Mouse (Mus musculus): ENCODE results near the gene Vmn1r85. TPM values are rescaled to one million over a fixed set of nuclear protein-coding genes. Genes with fewer than 3 reads are reported as not detected.

Gene Vmn1r85
- total RNA-seq, 2 experiments from 2014 or later = not detected

DNA sequence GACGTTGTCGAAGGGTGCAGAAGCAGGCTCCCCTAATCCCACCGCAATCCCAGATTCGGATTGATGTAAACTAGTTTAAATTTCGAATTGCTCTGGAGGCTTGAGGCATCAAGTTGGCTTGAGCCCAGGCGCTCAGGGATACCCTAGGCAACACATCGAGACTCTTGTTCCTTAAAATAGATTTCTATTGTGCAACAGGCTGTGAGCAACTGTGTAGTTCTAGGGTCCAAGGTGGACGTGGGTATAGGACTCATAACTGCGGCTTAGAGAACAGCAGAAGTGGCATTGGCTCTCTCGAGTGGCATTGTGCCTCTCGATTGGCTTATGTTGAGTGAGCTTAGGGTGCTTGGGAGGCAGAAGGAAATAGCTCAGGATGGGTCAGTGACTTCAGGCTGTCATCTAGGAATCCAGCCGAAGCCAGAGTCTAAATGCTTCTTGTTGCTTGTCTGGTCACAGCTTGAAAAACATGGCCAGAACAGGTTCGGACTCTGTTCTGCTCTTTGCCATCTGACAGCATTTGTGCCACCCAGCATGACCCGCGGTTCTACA lies 56.3 kb downstream of the Vmn1r85 start:
- DNase-seq (ENCODE audit: low spot score in 2 of 2) = no peak

DNA sequence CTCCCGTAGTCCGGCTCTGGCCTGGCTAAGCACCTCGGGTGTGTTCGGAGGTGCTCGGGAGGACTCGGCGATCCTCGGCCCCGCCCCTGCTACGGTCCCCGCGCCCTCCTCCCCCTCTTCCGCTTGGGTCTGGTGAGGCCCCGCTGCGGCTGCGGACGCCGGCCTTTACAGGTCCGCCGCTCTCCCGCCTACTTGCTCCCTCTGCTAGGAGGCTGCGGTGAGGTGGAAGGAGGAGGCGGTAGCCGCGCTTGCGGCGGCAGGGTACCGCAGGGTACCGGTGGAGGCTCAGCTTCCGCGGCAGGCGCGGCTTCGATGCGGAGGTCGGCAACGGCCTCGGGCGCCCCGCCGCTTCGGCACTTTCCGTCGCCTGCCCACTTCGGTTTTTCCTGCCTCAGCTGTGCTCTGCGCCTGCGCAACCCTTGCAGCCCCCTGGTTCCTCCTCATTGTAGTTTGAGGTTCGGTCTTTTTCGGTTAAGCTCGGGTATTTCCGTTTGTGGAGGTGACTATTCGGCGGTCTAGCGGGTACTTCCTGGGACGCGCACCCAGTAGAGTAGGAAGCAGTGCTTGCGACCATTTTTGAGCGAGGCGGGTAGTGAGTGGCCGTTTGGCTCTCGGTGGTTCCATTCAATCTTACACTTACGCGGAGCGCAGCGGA lies 56.9 kb downstream of the Vmn1r85 start, which contains the start of gene Ube2m:
Ube2m (minus strand) TSS at position 375 of the 655 bp plus-strand sequence.
- DNase-seq (ENCODE audit: low spot score in 2 of 2) = peak; percentile 100

DNA sequence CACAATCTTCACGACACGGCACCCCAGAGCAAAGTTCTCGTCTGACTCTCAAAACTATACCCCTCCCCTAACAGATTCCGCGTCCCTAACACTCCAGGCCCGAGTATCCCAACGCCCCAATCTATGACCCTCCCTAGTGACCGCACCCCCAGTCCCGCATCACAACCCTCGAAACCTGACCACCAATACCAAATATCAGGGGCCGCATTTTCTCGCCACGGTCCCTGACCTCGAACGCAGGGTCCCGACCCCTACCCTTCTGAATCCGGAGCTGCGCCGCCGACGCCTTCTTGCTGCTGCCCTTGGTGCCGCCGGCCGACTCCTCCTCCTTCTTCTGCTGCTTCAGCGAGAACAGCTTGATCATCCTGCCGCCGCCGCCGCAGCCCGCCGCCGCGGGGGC lies 57.6 kb downstream of the Vmn1r85 start:
- no peak for DNase-seq (ENCODE audit: low spot score in 2 of 2)

DNA sequence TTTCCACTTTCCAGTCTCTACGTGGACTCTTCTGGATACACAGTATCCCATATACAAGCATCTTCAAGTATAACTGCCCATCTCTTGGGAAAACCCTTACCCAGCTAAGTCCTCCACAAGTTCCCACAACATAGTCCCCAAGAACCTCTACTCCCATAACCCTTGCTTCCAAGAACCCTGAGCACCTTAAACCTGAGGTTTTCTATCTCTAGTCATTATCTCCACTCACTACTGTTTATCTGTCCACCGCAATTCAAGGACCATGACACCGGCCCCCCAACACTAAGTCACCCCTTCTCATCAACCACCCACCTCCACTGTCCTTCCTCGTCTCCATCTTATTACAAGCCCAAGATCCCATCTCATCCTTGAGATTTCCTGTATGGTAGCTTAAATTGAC lies 58.2 kb downstream of the Vmn1r85 start:
- no peak for DNase-seq (ENCODE audit: low spot score in 2 of 2)

DNA sequence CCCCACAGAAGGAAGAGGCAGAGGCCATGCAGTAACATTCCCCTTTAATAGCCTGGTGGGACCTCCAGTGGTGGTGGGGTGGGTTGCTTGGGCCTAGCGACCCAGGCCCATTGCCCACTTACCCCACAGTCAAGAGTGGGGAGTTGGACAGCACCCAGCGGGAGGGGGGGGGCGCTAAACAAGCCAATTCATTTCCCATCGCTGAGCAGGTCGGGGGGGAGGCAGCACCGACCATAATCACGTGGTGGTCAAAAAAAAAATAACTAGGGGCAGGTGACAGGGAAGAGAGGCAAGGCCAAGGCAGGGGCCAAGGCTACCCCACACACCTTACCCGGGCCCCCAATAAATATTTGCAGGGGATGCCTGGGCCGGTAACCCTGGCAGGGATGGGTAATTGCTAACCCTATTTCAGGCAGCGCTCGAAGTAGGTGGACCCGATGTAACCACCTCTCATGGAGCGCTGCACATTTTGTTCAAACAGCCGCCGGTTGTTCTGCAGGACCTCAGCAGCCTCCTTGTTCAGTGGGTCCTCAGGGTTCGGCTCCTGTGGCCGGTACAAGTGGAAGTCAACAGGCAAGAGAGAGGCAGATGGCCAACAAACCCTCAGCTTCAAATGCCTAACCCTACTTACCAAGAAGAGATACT lies 59.6 kb downstream of the Vmn1r85 start:
- DNase-seq (ENCODE audit: low spot score in 2 of 2) = no peak

DNA sequence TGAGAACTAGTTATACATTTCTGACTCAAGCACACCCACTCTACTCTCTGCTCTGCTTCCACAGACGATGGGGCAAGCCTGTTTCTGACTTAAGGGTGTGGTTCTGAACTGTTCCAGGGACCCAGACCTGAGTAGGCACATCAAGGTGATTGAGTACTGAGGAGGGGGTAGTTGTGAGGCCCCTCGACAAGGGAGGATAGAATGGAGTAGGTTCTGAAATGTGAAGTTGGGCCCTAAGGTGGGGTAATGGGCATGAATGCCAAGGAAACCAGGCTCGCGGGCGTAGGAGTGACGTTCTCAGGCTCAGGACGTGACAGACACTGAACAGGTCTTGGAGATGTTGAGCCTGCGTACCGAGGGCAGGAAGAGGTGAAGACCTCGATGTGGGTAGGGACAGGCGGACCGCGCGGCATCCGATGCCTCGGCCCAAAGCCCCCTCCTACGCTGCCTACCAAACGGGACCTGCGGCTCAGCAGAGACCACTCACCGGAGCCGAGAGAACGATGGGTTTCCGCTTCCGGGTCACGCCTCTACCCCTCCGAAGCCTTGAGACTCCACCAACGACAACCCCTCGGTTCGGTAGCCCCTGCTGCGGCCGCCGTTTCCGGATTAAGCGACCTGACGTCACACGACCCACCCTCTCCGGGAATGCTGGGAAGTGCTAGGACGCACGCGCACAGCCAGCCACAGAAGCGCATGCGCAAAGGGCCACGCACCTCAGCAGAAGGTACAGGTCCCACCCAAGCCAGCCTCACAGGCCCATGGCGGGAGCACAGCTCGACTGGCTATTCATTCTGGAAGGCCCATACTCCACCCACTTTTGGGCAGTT lies 60.6 kb downstream of the Vmn1r85 start, which contains the start of gene Chmp2a:
Chmp2a (minus strand) TSS at position 660 of the 830 bp plus-strand sequence.
- peak; percentile 98 to 99 for DNase-seq (ENCODE audit: low spot score in 2 of 2)

DNA sequence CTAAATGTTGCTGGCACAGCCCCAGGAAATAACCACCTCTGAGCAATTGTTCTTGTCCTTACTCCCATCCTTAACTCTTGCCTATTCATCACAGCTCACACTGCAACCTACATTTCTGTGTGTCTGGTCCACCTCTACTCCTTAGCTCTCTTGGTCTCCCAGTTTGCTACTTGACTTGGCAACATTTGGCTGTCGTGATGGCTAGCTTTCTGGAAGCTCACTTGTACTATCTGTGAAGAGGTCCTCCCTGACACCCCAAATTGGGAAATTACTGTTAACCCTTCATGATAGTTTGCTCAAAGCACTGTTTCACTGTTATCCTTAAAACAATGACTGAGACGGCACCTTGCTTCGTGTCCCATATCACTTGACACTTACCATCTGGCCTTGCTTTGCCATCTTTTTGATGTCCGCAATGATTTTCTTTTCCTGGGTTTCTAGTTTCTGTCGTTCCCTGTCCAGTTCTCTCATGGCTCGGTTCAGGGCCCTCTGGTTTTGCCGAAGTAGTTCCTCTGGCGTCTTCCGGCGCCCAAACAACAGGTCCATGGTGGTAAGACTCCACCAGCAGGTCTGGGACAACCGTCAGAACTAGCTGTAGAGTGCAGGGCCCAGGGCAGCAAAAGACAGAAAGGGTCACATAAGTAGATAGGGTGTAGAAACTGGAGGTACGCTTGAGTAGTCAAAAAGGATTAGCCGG lies 61.4 kb downstream of the Vmn1r85 start:
- DNase-seq (ENCODE audit: low spot score in 2 of 2) = no peak

Other genes starting within 250 kb of the Vmn1r85 start
- gene Zfp128, start 214.0 kb downstream of the Vmn1r85 start, total RNA-seq (2021) = 1 to 10 TPM; 6.2 to 7.3 TPM
- gene Zscan22, start 197.4 kb downstream of the Vmn1r85 start, total RNA-seq (2021) = 10 to 100 TPM; 11.9 to 14.5 TPM
- gene Rps5, start 172.9 kb downstream of the Vmn1r85 start, total RNA-seq (2021) = 100 to 1,000 TPM; 418 to 457 TPM
- gene Rnf225, start 167.8 kb downstream of the Vmn1r85 start, total RNA-seq (2021) = 1 to 10 TPM in 1 of 2 experiments, under 1 TPM in 1; 0.92 to 1.2 TPM
- gene Zfp324, start 129.3 kb downstream of the Vmn1r85 start, total RNA-seq (2021) = 10 to 100 TPM; 12.0 to 13.5 TPM
- 1 to 10 TPM; 8.3 to 9.1 TPM for gene Zfp446, start 117.3 kb downstream of the Vmn1r85 start, total RNA-seq (2021)
- under 1 TPM in 1 of 2 experiments, not detected in 1; 0.26 TPM for gene Slc27a5, start 97.0 kb downstream of the Vmn1r85 start, total RNA-seq (2021)
- gene Trim28, start 96.1 kb downstream of the Vmn1r85 start, total RNA-seq (2021) = 100 to 1,000 TPM; 236 to 244 TPM
- gene Zbtb45, start 85.1 kb downstream of the Vmn1r85 start, total RNA-seq (2021) = 10 to 100 TPM; 27.8 to 30.9 TPM
- 100 to 1,000 TPM; 143 to 149 TPM for gene Chmp2a, start 60.4 kb downstream of the Vmn1r85 start, total RNA-seq (2021)
- gene Ube2m, start 56.9 kb downstream of the Vmn1r85 start, total RNA-seq (2021) = 100 to 1,000 TPM; 199 to 212 TPM
- 10 to 100 TPM; 13.7 to 17.4 TPM for gene Mzf1, start 40.4 kb downstream of the Vmn1r85 start, total RNA-seq (2021)
- gene Vmn1r86, start 24.7 kb upstream of the Vmn1r85 start, total RNA-seq (2021) = not detected
- gene Vmn1r87, start 45.0 kb upstream of the Vmn1r85 start, total RNA-seq (2021) = not detected
- gene Vmn1r88, start 64.4 kb upstream of the Vmn1r85 start, total RNA-seq (2021) = under 1 TPM; 0.21 to 0.23 TPM
- gene Vmn1r89, start 117.8 kb upstream of the Vmn1r85 start, total RNA-seq (2021) = not detected
- 1 to 10 TPM; 7.1 to 9.5 TPM for gene Lig1, start 182.1 kb upstream of the Vmn1r85 start, total RNA-seq (2021)
- gene Zswim9, start 183.5 kb upstream of the Vmn1r85 start, total RNA-seq (2021) = 10 to 100 TPM; 12.0 to 12.2 TPM
- under 1 TPM; 0.41 to 0.48 TPM for gene Pla2g4c, start 229.5 kb upstream of the Vmn1r85 start, total RNA-seq (2021)